Mouse (Mus musculus) C2C12 (cell line): ENCODE results near the gene B4galnt4. TPM values are rescaled to one million over a fixed set of nuclear protein-coding genes. Genes with fewer than 3 reads are reported as not detected.

ENCODE experiments used
- H3K27me3 ChIP-seq: one replicate; pipeline ENCODE4 v1.6.1; 2011; ENCODE audit not compliant: control insufficient read depth, insufficient read depth, insufficient read length
- H3K36me3 ChIP-seq: one replicate; pipeline ENCODE4 v1.6.1; 2011; ENCODE audit not compliant: control insufficient read depth, insufficient read depth
- H3K4me3 ChIP-seq: one replicate; pipeline ENCODE4 v1.5.1; 2011; ENCODE audit warnings: mild to moderate bottlenecking, control low read depth; ENCODE audit not compliant: poor library complexity, insufficient read depth, severe bottlenecking
- H3K79me2 ChIP-seq: one replicate; pipeline ENCODE4 v1.6.1; 2011; ENCODE audit not compliant: control insufficient read depth, insufficient read depth
- H3K79me3 ChIP-seq: one replicate; pipeline ENCODE4 v1.6.1; 2011; ENCODE audit warnings: low read depth, control low read depth
- H3ac ChIP-seq: one replicate; pipeline ENCODE3; 2011; ENCODE audit warnings: low read depth; ENCODE audit not compliant: control insufficient read depth, insufficient read length
- CEBPB ChIP-seq: IDR thresholded peaks from one replicate; pipeline ENCODE4 v1.6.1; 2011; ENCODE audit warnings: low read depth, mild to moderate bottlenecking, control low read depth, moderate library complexity
- CTCF ChIP-seq: IDR thresholded peaks from one replicate; pipeline ENCODE4 v1.5.1; 2011; ENCODE audit not compliant: control insufficient read depth, insufficient read depth, insufficient read length
- FOSL1 ChIP-seq: IDR thresholded peaks from one replicate; pipeline ENCODE4 v1.8.0; 2011; ENCODE audit warnings: mild to moderate bottlenecking, low read length; ENCODE audit not compliant: poor library complexity, insufficient read depth, severe bottlenecking
- MAX ChIP-seq: IDR thresholded peaks from one replicate; pipeline ENCODE4 v1.6.1; 2011; ENCODE audit warnings: mild to moderate bottlenecking, control low read depth
- MYOD1 ChIP-seq: IDR thresholded peaks from one replicate; pipeline ENCODE4 v1.6.1; 2011; ENCODE audit warnings: low read depth; ENCODE audit not compliant: control insufficient read depth, insufficient read length
- MYOG ChIP-seq: IDR thresholded peaks from one replicate; pipeline ENCODE4 v1.6.1; 2011; ENCODE audit not compliant: control insufficient read depth, insufficient read length; ENCODE audit errors: extremely low read depth
- USF1 ChIP-seq: IDR thresholded peaks from one replicate; pipeline ENCODE4 v1.6.1; 2011; ENCODE audit warnings: low read depth, mild to moderate bottlenecking, control low read depth, moderate library complexity
- polyA plus RNA-seq: library from polyadenylated mRNA; unstranded; fragments of >200 nt; fragmentation: generic; extraction: Trizol; gene quantifications from one replicate; pipeline ENCODE4 v1.2.1, GENCODE M21; 2012; ENCODE audit warnings: missing spikeins

The B4galnt4 gene
- polyA plus RNA-seq, 1 experiment, result 4.0 TPM

DNA sequence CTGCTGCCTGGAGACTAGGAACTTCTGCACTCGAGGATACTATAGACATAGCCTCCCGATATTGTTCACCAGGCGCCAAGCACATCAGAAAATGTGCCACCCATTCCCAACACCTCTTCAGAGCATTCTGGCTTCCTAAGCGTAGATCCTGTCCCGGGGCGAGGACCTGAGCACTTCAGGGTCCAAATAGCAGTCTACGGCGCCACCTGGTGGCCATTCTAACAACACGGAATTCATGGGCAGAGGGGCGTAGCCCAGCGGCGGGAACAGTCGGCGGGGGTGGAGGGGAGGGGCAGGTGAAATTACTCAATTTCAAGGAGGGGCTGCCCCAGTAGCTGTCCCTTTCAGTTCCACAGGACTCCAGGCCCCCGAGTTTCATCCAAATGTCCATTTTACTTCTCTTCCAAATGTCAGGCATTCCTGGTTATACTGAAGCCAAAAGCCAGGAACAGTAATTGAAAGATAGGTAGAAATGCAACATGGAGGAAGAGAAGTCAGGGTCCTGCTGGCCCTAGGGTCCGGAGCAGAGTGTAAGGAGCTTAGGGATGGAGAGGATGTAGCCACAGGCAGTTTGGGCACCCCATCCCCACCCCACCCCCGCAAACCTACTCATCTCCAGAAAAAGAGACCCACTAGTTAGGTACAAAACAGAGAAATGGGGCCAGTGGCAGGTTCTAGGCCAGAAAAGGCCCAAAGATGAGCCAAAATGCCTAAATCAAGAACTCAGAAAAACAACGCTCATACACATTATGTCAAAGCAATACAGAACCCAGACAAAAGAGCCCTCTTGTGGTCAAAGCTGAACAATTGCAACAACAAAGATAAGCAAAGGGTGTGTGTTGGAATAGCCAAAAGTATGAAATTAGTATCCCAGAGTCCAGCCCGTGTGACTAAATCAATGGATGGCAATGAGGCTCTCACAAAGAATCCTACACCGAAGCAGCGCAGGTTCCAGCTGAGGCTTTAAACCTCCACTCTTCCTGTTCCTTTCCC lies 12.4 kb upstream of the B4galnt4 start:
- TF ChIP-seq FOSL1 (no peak), USF1 (no peak), CEBPB (peak; percentile 18), MAX (no peak), MYOG (no peak), MYOD1 (no peak), CTCF (peak; percentile 84)
- Histone ChIP-seq H3K79me2 (no peaks in the 10 kb centered on the region), H3K36me3 (no peaks in the 10 kb centered on the region), H3ac (peak overlapping the region; percentile 68), H3K27me3 (no peaks in the 10 kb centered on the region), H3K79me3 (no peaks in the 10 kb centered on the region), H3K4me3 (no peak overlapping the region)

DNA sequence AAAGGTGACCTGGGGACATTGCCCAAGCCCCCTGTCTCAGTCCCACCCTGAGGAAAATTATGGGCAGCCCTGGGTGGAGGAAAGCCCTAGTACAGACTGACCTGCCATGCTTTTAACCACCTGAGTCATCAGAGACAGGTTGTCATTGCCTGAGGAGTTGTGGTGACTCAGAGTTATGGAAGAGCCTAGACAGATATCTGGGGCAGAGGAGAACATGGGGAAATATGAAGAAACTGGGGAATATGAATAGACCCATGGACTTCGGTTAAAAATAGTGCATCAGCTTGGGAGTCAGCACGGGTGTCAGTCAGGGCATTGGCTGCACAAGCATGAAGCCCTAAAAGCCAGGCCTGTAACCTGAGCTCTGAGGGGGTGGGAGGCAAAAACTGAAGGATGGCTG lies 11.6 kb upstream of the B4galnt4 start:
- H3K27me3 ChIP-seq, result no peaks in the 10 kb centered on the region
- TF ChIP-seq MAX (no peak), USF1 (no peak), FOSL1 (no peak), CTCF (no peak), MYOG (no peak), CEBPB (no peak), MYOD1 (no peak)
- no peaks in the 10 kb centered on the region for H3K36me3 ChIP-seq
- H3ac ChIP-seq, result no peak overlapping the region
- H3K4me3 ChIP-seq, result no peak overlapping the region
- H3K79me2 ChIP-seq, result no peaks in the 10 kb centered on the region
- no peaks in the 10 kb centered on the region for H3K79me3 ChIP-seq

DNA sequence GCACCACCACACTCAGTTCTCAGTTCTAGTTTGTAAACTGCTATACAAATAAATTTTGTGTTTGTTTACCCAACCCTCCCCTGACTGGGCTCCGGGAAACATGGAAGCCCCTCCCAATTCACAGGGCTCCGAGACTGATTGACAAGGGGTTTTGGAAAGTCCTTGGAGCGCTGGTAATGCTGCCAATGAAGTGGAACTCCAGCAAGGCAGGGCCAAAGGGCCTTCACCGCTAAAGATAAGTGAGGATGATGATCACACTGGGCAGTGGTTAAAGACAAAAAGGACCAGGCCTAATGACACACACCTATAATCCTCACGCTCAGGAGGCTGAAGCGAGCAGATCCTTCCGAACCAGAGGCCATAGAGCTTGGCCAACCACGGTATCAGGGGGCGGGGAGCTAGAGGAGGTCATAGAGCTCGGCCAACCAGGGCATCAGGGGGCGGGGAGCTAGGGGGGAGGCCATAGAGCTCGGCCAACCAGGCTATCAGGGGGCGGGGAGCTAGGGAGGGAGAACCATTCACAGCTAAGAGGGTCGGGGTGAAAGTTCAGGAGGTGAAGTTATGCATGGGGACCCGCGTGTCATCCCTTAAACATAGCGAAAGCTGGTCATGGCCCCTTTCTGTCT lies 9.7 kb upstream of the B4galnt4 start:
- Histone ChIP-seq H3K27me3 (no peaks in the 10 kb centered on the region), H3K4me3 (no peak overlapping the region), H3K36me3 (no peaks in the 10 kb centered on the region), H3K79me3 (no peaks in the 10 kb centered on the region), H3ac (no peak overlapping the region), H3K79me2 (no peaks in the 10 kb centered on the region)
- TF ChIP-seq MYOD1 (no peak), FOSL1 (no peak), CEBPB (no peak), CTCF (no peak), USF1 (no peak), MAX (no peak), MYOG (no peak)

GRCm38 (mm10) chr7:141052016-141052415 lies 8.9 kb upstream of the B4galnt4 start:
- H3K79me2 ChIP-seq, result no peaks in the 10 kb centered on the region
- H3K79me3 ChIP-seq, result no peaks in the 10 kb centered on the region
- no peak overlapping the region for H3K4me3 ChIP-seq
- H3ac ChIP-seq, result no peak overlapping the region
- no peaks in the 10 kb centered on the region for H3K27me3 ChIP-seq
- no peak for TF ChIP-seq CTCF
- TF ChIP-seq MYOD1, result no peak
- TF ChIP-seq USF1, result no peak
- TF ChIP-seq MAX, result no peak
- no peak for TF ChIP-seq CEBPB
- TF ChIP-seq MYOG, result no peak
- TF ChIP-seq FOSL1, result no peak
- H3K36me3 ChIP-seq, result no peaks in the 10 kb centered on the region

GRCm38 (mm10) chr7:141052421-141052820 lies 8.5 kb upstream of the B4galnt4 start:
- Histone ChIP-seq H3ac (no peak overlapping the region), H3K79me2 (no peaks in the 10 kb centered on the region), H3K27me3 (no peaks in the 10 kb centered on the region), H3K79me3 (no peaks in the 10 kb centered on the region), H3K4me3 (no peak overlapping the region), H3K36me3 (no peaks in the 10 kb centered on the region)
- TF ChIP-seq MYOG (no peak), MYOD1 (no peak), CEBPB (no peak), MAX (no peak), USF1 (no peak), CTCF (no peak), FOSL1 (no peak)
